Mouse (Mus musculus) hindbrain, embryonic 10.5 days (tissue): ENCODE measurements at regions not wholly inside any gene's neighbourhood (a gene's known extent, or its start where the extent isn't known, plus 50 kb on each side); places are given as distances from the start of the nearest gene placed in this dataset.

Experiments
- DNase-seq: peaks from one replicate; pipeline ENCODE4 v3.0.0-alpha.2; 2017; ENCODE audit warnings: low spot score
- H3K27ac ChIP-seq: fragments of 300-500 bp; sonication (generic); 2 replicates; pipeline ENCODE4 v1.5.1; 2016; ENCODE audit warnings: mild to moderate bottlenecking, moderate library complexity
- H3K27me3 ChIP-seq: fragments of 300-500 bp; sonication (generic); 2 replicates; pipeline ENCODE4 v1.6.1; 2016; ENCODE audit warnings: mild to moderate bottlenecking; ENCODE audit not compliant: poor library complexity, insufficient read depth, severe bottlenecking
- H3K36me3 ChIP-seq: fragments of 300-500 bp; sonication (generic); 2 replicates; pipeline ENCODE4 v1.6.1; 2016; ENCODE audit warnings: mild to moderate bottlenecking, moderate library complexity
- H3K4me1 ChIP-seq: fragments of 300-500 bp; sonication (generic); replicated peaks from 2 replicates; pipeline ENCODE4 v1.6.1; 2016; ENCODE audit warnings: mild to moderate bottlenecking
- H3K4me3 ChIP-seq: fragments of 300-500 bp; sonication (generic); 2 replicates; pipeline ENCODE4 v1.5.1; 2016; ENCODE audit warnings: mild to moderate bottlenecking, moderate library complexity
- H3K9me3 ChIP-seq: fragments of 300-500 bp; sonication (generic); 2 replicates; pipeline ENCODE4 v1.6.1; 2016; ENCODE audit warnings: mild to moderate bottlenecking, moderate library complexity
- WGBS: fragments of 180-500 bp; shearing (Covaris S2); methylation state at CpG from one replicate; pipeline ENCODE4 v1.1.7; 2016; 5-methylcytosine and 5-hydroxymethylcytosine counted together

DNA sequence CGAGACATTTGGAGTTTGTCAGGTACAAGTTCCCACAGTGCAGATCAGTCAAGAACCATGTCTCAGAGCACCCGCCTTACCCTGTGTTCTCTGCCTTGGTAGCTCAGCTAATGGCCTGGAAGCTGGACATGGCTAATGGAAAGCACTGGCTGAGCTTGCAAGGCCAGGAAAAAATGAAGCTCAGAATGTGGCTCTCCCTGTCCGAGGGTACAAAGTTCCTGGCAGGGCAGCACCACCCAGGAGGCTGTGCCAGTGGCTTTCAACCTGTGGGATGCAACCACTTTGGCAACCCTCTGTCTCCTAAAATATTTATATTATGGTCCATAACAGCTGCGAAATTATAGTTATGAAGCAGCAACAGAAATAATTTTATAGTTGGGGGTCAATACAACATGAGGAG is 354.6 kb upstream of the Arid1b start:
- H3K27me3 ChIP-seq, result no peaks in the 10 kb centered on the region
- no peak overlapping the region for H3K4me3 ChIP-seq
- H3K36me3 ChIP-seq, result no peaks in the 10 kb centered on the region
- no peak overlapping the region for H3K27ac ChIP-seq
- no peaks in the 10 kb centered on the region for H3K9me3 ChIP-seq
- DNase-seq, result no peak
- H3K4me1 ChIP-seq, result peaks cover 5% of the 10 kb centered on the region
- 89% methylated on average over 4 of the region's 4 CpGs for WGBS

DNA sequence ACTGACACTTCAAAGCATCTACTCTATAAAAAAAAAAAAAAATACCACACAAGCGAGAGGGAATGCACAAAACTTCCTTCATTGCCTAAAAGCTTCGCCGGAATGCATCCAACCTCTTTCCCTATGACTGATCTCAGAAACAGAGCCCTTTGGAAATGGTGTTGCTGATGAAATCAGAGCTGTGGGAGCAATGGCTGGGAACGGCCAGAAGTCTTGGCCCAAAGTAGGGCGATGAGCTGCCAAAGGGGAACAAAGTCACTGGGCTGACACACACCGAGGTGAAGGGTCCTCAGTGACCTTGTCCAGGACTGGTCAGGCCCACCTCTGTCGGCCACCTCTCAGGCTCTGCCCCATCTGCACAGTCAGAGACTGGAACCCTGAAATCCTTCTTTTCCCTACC is 353.6 kb upstream of the Arid1b start:
- Histone ChIP-seq H3K4me3 (no peak overlapping the region), H3K27ac (no peak overlapping the region), H3K9me3 (no peaks in the 10 kb centered on the region), H3K27me3 (no peaks in the 10 kb centered on the region), H3K4me1 (peaks cover 5% of the 10 kb centered on the region), H3K36me3 (no peaks in the 10 kb centered on the region)
- WGBS, result 89% methylated on average over 7 of the region's 7 CpGs
- no peak for DNase-seq

DNA sequence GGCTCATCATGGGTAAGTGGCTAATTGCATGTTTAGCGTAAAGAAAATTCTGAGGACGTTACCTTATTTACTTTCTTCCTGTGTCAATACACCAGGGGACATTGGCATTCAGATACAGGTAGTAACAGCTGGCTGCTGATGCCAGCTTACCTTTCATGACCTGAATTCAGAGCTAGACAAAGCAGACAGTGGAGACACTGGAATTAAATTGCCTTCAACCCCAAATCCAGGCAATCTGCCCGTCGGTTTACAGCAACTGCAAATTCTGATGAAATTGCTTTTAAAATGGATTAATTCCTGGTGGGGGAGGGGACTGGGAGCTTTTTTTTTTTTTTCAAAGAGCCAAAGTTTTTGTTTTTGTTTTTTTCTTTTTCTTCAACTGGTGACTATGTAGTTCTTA is 353.0 kb upstream of the Arid1b start:
- no peak for DNase-seq
- Histone ChIP-seq H3K9me3 (no peaks in the 10 kb centered on the region), H3K4me1 (peaks cover 5% of the 10 kb centered on the region), H3K4me3 (no peak overlapping the region), H3K27me3 (no peaks in the 10 kb centered on the region), H3K27ac (no peak overlapping the region), H3K36me3 (no peaks in the 10 kb centered on the region)
- WGBS, result 81% methylated on average over 4 of the region's 4 CpGs

DNA sequence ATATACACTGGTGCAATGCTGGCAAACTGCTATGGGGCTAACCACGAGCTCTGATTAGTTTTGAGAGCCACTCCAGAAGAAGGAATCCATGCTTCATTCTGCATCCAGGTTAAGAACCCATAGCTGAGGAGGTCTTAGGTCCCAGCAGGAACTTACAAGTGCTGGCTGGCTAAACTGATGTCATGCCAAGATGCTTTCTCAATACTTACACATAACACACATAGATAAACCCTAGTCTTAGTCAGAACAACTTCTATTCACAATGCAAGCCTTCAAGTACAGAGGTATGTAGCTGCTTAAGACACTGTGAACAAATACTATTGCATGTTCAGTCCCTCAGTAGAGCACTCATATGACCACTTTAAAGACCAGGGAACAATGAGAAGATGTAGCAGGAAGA is 352.1 kb upstream of the Arid1b start:
- peaks cover under 1% of the 10 kb centered on the region; the same call in 1 of the 2 replicates for H3K4me1 ChIP-seq
- 79% methylated on average over 1 of the region's 1 CpGs for WGBS

DNA sequence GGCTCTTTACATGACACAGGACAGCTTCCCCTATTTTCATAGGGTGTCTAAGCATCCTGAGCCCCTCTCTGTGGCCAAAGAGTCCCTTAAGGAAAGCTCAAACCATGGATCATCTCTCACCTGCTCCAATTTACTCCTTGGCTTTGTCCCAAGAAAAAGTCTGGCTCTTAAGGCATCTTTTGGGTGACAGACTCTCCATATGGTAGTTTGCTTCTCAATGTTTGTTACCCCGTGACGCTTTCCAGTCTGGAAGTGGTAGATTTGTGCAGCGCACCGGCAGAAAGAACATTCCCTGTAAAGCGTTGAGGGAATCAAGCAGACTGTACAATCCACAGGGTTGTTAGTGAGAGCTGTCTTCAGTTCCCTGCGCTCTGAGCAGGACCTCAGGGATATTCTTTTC is 350.8 kb upstream of the Arid1b start:
- Histone ChIP-seq H3K4me1 (no peaks in the 10 kb centered on the region), H3K36me3 (no peaks in the 10 kb centered on the region), H3K9me3 (no peaks in the 10 kb centered on the region), H3K4me3 (no peak overlapping the region), H3K27me3 (no peaks in the 10 kb centered on the region), H3K27ac (no peak overlapping the region)
- DNase-seq, result no peak
- 93% methylated on average over 6 of the region's 6 CpGs for WGBS

More for the DNA sequence above, 352.1 kb upstream of the Arid1b start:
- Histone ChIP-seq H3K36me3 (no peaks in the 10 kb centered on the region), H3K9me3 (no peaks in the 10 kb centered on the region), H3K4me3 (no peak overlapping the region), H3K27ac (no peak overlapping the region), H3K27me3 (no peaks in the 10 kb centered on the region)
- no peak for DNase-seq

DNA sequence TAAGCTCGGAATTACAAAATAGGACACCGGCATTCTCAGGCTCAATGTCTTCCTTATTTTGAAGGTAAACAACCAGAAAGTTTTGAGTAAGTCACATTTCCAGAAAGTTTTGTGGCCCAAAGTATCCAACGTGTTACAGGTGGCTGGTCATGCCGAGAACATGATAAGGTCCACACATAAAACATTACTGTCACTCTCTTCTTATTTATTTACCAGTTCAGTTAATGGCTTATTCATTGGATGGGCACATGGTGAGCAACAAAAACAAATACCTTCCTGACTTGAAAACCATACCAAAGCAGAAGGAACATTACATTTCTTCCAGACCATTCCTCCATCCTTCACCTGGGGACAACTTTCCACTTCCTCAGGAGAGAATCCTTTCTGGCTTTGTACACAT is 345.5 kb upstream of the Arid1b start:
- no peaks in the 10 kb centered on the region for H3K9me3 ChIP-seq
- DNase-seq, result no peak
- no peak overlapping the region for H3K27ac ChIP-seq
- H3K4me1 ChIP-seq, result no peaks in the 10 kb centered on the region
- no peak overlapping the region for H3K4me3 ChIP-seq
- WGBS, result 87% methylated on average over 4 of the region's 4 CpGs
- no peaks in the 10 kb centered on the region for H3K27me3 ChIP-seq
- no peaks in the 10 kb centered on the region for H3K36me3 ChIP-seq

DNA sequence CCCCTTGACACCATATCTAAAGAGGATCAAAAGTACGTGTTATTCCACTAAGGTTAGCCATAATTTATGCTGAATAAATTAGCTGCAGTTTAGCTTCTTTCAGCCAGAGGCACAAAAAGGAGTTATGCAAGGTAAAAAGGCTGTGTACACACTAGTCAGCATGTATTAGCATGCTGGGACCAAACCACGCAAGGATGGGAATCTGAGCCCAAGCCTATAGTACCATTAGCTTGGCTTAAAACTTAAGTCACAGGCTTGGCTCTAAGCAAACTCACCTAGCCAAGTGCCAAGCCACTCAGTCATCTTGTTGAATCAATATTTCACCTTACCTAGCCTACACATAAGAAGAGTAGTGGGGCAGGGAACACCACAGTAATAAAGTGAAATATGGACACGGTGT is 339.9 kb upstream of the Arid1b start:
- no peak overlapping the region for H3K27ac ChIP-seq
- H3K27me3 ChIP-seq, result no peaks in the 10 kb centered on the region
- H3K4me1 ChIP-seq, result no peaks in the 10 kb centered on the region
- H3K9me3 ChIP-seq, result no peaks in the 10 kb centered on the region
- no peaks in the 10 kb centered on the region for H3K36me3 ChIP-seq
- 82% methylated on average over 3 of the region's 3 CpGs for WGBS
- no peak overlapping the region for H3K4me3 ChIP-seq
- no peak for DNase-seq

DNA sequence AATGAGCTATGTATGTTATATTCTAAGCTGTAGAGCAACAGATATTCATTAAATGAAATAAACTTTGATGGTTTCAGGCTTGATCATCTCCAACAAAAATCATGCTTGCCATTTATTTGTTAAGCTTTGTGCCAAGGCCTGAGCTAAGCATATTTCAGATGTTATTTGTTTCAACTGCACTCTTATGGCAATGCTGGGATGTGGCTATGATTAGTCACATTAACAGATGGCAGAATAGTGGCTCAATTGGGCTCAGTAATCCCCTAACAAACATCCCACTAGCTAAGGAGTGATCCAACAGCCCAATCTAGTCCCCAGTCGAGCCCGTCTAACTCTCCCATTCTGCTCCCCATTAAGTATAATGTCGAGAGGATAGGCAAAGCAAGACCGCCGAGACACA is 332.1 kb upstream of the Arid1b start:
- H3K4me3 ChIP-seq, result no peak overlapping the region
- H3K27me3 ChIP-seq, result no peaks in the 10 kb centered on the region
- no peaks in the 10 kb centered on the region for H3K36me3 ChIP-seq
- 93% methylated on average over 5 of the region's 5 CpGs for WGBS
- H3K4me1 ChIP-seq, result no peaks in the 10 kb centered on the region
- H3K27ac ChIP-seq, result no peak overlapping the region
- no peak for DNase-seq
- H3K9me3 ChIP-seq, result no peaks in the 10 kb centered on the region

DNA sequence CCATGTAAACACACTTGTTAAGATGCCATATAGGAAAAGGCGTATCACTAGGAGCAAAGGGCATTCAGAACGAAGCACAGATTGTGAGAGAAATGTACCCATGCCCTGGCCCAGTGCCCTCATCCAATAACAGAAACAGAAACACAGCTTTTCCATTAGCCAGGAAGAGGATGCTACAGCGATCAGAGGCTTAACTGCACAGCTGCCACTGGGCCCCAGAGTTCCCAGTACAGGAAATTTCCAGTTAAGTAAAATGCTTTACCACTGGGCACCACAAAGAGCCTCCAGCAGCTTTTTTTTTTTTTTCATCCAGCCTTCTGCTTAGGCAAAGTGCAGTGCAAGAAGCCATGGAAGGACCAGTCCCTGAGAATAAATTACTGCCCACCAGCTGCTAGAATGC is 325.6 kb upstream of the Arid1b start:
- no peaks in the 10 kb centered on the region for H3K36me3 ChIP-seq
- H3K27me3 ChIP-seq, result no peaks in the 10 kb centered on the region
- H3K9me3 ChIP-seq, result no peaks in the 10 kb centered on the region
- no peaks in the 10 kb centered on the region for H3K4me1 ChIP-seq
- H3K27ac ChIP-seq, result no peak overlapping the region
- 81% methylated on average over 3 of the region's 3 CpGs for WGBS
- no peak for DNase-seq
- no peak overlapping the region for H3K4me3 ChIP-seq

DNA sequence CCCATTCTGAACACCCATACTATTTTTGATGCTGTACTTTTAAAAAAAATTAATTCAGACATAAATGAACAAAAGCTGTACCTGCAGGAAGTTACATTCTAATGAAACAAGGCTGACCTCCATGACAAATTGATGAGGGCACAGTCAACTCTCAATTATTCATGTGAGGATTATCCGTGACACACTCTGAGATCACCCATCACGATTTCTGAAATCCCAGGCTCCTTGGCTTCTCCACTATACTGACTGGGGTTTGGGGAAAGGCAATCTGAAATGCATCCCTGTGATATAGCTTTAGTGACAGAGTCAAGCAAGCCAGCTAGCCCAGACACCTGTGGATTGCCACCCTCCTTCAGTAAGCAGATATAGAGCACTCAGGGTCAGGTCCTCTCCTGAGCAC is 320.9 kb upstream of the Arid1b start:
- Histone ChIP-seq H3K27me3 (no peaks in the 10 kb centered on the region), H3K4me3 (no peak overlapping the region), H3K9me3 (no peaks in the 10 kb centered on the region), H3K36me3 (no peaks in the 10 kb centered on the region), H3K27ac (no peak overlapping the region), H3K4me1 (no peaks in the 10 kb centered on the region)
- WGBS, result 74% methylated on average over 2 of the region's 2 CpGs
- no peak for DNase-seq

DNA sequence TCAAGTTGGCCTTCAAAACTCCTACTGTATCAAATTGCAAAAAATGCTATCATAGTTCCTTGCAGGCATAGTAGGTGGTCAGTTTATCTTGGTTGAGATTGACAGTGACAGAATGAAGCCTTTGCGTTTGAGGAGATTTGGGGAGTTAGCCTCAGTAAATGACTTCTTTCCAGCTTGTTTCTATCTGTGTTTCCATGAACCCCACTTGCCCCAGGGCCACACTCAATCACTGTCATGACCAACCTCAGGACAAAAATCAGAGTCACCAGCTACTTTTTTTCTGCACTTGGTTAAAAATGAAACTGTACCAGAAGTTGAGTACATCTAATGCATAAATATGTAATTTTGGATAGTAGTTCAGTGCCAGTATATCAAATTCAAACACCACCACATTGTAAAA is 287.7 kb upstream of the Arid1b start:
- Histone ChIP-seq H3K27ac (no peak overlapping the region), H3K36me3 (no peaks in the 10 kb centered on the region), H3K4me1 (no peaks in the 10 kb centered on the region), H3K4me3 (no peak overlapping the region), H3K27me3 (no peaks in the 10 kb centered on the region), H3K9me3 (no peaks in the 10 kb centered on the region)
- no peak for DNase-seq
- 88% methylated on average over 1 of the region's 1 CpGs for WGBS

DNA sequence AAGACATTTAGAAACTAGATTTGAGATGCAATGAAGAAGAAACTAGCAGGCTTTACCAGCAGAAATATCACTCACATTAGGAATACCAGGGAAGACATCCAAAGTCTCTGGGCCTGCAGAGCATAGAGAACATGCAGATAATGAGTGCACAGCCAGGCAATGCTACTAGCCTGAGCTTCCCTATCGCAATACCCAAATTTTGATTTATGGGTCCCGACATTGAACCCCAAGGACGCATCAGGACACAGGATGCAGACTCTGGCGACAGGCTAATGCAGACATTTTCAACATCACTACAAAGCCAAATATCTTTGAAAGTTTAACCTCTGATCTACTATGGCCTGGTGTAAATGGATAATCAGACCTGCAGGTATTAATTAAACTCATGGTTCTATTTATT is 273.1 kb upstream of the Arid1b start:
- H3K36me3 ChIP-seq, result no peaks in the 10 kb centered on the region

DNA sequence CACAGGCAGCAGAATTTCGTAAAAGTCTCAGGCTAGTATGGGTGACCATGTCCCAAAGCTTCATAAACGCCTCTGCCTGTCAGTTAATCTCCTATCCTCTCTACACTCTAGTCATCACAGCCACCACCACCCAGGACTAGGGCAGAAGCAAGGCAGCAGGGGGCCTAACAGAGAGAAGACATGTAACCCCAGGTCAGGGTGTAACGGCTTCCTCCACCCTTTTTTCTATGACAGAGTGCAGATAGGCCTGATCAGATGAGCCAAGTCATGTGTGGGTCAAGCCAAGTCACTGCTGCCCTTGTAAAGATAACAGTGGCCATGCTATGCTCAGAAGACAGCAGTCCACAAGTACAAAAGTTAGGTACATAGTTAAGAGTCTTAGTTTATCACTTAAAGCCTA is 270.1 kb upstream of the Arid1b start:
- Histone ChIP-seq H3K4me1 (0 out of 2 replicates have a peak, but pooled peaks cover 3% of the 10 kb centered on the region), H3K36me3 (no peaks in the 10 kb centered on the region), H3K27me3 (no peaks in the 10 kb centered on the region), H3K9me3 (no peaks in the 10 kb centered on the region), H3K27ac (no peak overlapping the region), H3K4me3 (no peak overlapping the region)
- 84% methylated on average over 3 of the region's 3 CpGs for WGBS
- no peak for DNase-seq

More for the DNA sequence above, 273.1 kb upstream of the Arid1b start:
- Histone ChIP-seq H3K9me3 (no peaks in the 10 kb centered on the region), H3K4me1 (0 out of 2 replicates have a peak, but pooled peaks cover 3% of the 10 kb centered on the region), H3K27me3 (no peaks in the 10 kb centered on the region), H3K27ac (no peak overlapping the region), H3K4me3 (no peak overlapping the region)
- WGBS, result 95% methylated on average over 4 of the region's 4 CpGs
- DNase-seq, result no peak

DNA sequence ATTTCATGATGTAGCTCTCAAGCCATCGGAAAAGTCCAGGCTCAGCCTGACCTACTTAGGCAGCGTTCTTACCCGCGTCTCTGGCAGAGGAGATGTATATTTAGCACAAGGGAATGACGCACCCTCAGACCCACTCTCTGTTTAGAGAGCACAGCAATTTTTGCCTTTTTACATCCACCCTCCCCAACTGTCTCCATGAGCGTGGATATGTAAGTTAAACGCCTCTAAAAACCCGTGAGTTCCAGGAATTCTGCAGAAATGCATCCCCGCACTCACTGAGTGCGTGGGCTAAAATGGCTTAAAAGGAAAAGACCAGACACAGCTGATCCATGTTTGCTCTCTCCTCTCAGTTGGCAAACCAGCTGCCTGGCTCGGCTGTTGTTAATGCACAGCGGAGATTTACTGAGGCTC is 267.8 kb upstream of the Arid1b start:
- H3K9me3 ChIP-seq, result no peaks in the 10 kb centered on the region
- H3K4me1 ChIP-seq, result 0 out of 2 replicates have a peak, but pooled peaks cover 3% of the 10 kb centered on the region
- no peaks in the 10 kb centered on the region for H3K27me3 ChIP-seq
- H3K36me3 ChIP-seq, result no peaks in the 10 kb centered on the region
- no peak overlapping the region for H3K4me3 ChIP-seq
- H3K27ac ChIP-seq, result no peak overlapping the region
- 87% methylated on average over 12 of the region's 12 CpGs for WGBS
- DNase-seq, result no peak
